Mouse (Mus musculus): ENCODE measurements at regions not wholly inside any gene's neighbourhood (a gene's known extent, or its start where the extent isn't known, plus 50 kb on each side); places are given as distances from the start of the nearest gene placed in this dataset.

DNA sequence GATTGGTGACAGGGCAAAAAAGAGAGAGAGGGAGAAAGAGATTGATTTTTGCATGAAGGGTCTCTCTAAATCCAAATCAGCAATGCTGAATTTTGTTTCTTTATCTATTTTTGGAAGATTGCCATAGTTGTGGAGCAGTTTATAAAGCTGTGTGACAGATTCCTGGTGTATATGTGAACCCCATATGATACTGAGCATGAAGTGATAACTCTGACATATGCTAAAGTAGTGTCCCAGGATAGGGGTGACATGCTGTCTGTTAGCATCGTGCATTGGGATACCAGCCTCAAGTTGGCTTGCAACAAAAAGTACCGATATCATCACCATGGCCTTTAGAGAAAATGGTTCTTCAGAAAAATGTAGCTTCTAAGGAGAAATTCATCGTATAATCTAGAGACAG is 82.3 kb upstream of the Ddx18 start:
- intact Hi-C loops (cut with DNase I): no loop called here

DNA sequence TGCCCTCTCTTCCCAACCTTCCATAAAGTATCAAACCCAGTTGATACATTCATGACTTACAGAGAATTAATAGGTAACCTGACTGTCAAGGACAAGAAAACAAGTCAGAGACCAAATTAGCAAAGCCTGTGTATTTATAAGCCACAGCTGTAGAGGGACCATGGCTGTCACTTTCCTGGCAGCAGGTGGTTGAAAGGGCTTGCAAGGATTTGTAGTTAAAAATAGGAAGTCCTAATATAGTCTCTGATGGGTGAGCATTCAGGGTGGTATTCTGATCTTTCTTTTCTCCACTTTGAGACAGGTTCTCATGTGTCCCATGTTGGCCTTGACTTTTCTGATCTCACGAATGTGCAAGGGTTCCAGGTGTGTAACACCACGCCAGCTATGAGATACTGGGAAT is 63.7 kb upstream of the Ddx18 start:
- DNase-seq (ENCODE audit: low spot score in 2 of 2): no peak
- intact Hi-C loops (cut with DNase I): no loop called here

More for the DNA sequence above, 82.3 kb upstream of the Ddx18 start:
- DNase-seq (ENCODE audit: low spot score in 2 of 2): no peak

DNA sequence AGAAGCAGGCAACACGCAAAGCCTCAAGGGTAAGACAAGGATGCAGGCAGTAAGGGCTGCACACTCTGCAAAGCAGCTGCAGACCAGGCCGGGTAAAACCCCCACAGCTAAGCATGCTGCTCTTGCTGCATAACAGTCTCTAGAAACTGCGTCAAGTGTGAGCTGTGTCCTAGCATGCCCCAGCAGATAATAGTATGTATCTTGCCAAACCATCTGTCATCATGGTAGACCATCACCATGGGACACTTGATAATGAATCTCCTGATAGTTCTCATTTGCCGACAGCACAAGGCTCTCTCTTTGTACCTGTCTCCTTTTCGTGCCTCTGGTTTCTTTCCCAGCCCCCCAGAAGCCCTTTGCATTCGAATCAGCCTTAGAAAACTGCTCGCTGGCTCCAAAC is 52.5 kb upstream of the Ddx18 start:
- DNase-seq (ENCODE audit: low spot score in 2 of 2): no peak
- intact Hi-C loops (cut with DNase I): no loop called here

DNA sequence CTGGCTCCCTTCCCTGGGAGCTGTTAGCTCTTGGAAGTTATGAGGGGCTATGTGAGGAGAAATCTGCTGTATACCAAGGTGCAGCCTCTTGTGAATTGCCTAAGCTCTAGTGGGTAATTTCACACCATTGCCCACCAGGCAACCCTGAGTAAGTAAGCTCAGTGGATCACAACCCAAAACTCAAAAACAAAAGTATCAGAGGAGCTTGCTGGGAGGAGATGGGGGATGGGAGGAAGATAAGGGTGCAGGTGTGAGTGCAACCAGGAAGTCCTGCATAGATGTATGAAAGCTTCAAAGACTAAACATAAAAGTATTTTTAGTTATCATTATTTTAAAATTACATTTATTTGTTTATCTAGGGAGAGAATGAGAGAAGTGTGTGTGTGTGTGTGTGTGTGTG is 50.8 kb upstream of the Ddx18 start:
- intact Hi-C loops (cut with DNase I): no loop called here
- no peak for DNase-seq (ENCODE audit: low spot score in 2 of 2)

Measured in left cerebral cortex, postnatal 14 days (tissue).